Mouse (Mus musculus): ENCODE data around the gene Hnf1a.

DNA sequence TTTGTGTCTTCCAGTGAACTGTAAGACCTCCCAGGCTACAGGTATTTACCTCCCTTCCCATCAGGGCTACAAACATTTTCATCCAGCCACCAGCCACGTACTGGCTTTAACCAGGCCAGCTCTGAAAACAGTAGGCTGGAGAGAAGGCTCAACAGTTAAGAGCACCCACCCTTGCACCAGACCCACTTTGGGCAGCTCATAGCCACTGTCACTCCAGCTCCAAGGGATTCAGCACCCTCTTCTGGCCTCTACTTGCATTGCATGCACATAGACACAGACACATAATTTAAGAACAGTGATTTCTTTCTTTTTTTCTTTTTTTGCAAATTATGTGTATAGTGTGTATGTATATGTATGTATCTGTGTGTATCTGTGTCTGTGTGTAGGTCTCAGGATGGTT, 68.5 kb downstream of the Hnf1a start:
- peak; percentile 48; the same call in 1 of the 2 replicates for TF ChIP-seq CTCF (IDR thresholded peaks at IDR 0.05; ENCODE audit: extremely low read depth, insufficient read depth, low read length)
- TF ChIP-seq POLR2A (IDR thresholded peaks at IDR 0.05; ENCODE audit: extremely low read depth, insufficient read depth, low read length) = no peak

Data from cortical plate, adult 2 months (tissue).